In genomic region chr11:117964294-117964693, GRCm38 (mm10) we compare ENCODE assay signal across 8 mouse cellular contexts. TPM values are rescaled to one million over a fixed set of nuclear protein-coding genes. Genes with fewer than 3 reads are reported as not detected.
DNase-seq lines count a peak whose midpoint lies in the region; ATAC-seq and TF ChIP-seq lines count a peak whose summit lies in the region.

No protein-coding gene starts in this region.

- H3K4me3 ChIP-seq in kidney, adult 2 months (ENCODE audit: insufficient read depth, low read depth, low read length): no peak overlapping the region
- no peak overlapping the region for H3K4me3 ChIP-seq in bone marrow macrophage, adult 2 months (ENCODE audit: insufficient read depth, low read length)
- H3K4me3 ChIP-seq in heart, postnatal 0 days (ENCODE audit: low read depth, low read length): no peak overlapping the region
- H3K4me3 ChIP-seq in liver, postnatal 0 days (ENCODE audit: low read depth, low read length): no peak overlapping the region

- no peak for TF ChIP-seq EP300 in heart, postnatal 0 days (IDR thresholded peaks at IDR 0.05; ENCODE audit: low read depth)
- no peak for TF ChIP-seq EP300 in liver, postnatal 0 days (IDR thresholded peaks at IDR 0.05; ENCODE audit: low read depth)

- no peaks in the 10 kb centered on the region for H3K36me3 ChIP-seq in kidney, adult 2 months (ENCODE audit: control insufficient read depth, insufficient read depth, low read length)
- 0 out of 2 replicates have a peak, but pooled peaks cover 6% of the 10 kb centered on the region for H3K36me3 ChIP-seq in heart, postnatal 0 days (replicated peaks; ENCODE audit: control insufficient read depth, insufficient read depth, low read length)
- peaks cover 11% of the 10 kb centered on the region for H3K36me3 ChIP-seq in liver, postnatal 0 days (replicated peaks; ENCODE audit: insufficient read depth, low read length)

- no peak for ATAC-seq in heart, postnatal 0 days (ENCODE audit: insufficient read depth, low read depth)
- no peak for ATAC-seq in liver, postnatal 0 days
- no peak for ATAC-seq in activated CD4-positive, CD25-positive, alpha-beta regulatory T cell, adult 4 months

- DNase-seq in kidney, adult 2 months: no peak
- no peak for DNase-seq in kidney, postnatal 10 days
- no peak for DNase-seq in heart, postnatal 0 days (ENCODE audit: low spot score)
- no peak for DNase-seq in liver, postnatal 0 days
- no peak for DNase-seq in cerebellum, adult 11 months
- no peak for DNase-seq in layer of hippocampus, adult 9-11 months

- no peak for TF ChIP-seq CTCF in kidney, adult 2 months (conservative IDR thresholded peaks at IDR 0.05; ENCODE audit: insufficient read depth, insufficient read length, low read depth, low read length)
- no peak for TF ChIP-seq CTCF in bone marrow macrophage, adult 2 months (IDR thresholded peaks at IDR 0.05; ENCODE audit: low read depth, low read length)
- peak; percentile 9; the same call in 1 of the 2 replicates for TF ChIP-seq CTCF in heart, postnatal 0 days (IDR thresholded peaks at IDR 0.05; ENCODE audit: low read depth)
- TF ChIP-seq CTCF in liver, postnatal 0 days (IDR thresholded peaks at IDR 0.05; ENCODE audit: low read depth): peak; percentile 19; the same call in 1 of the 2 replicates

- peaks cover 20% of the 10 kb centered on the region; the same call in 1 of the 2 replicates for H3K4me1 ChIP-seq in kidney, adult 2 months (ENCODE audit: control insufficient read depth, insufficient read depth, low read length)
- H3K4me1 ChIP-seq in bone marrow macrophage, adult 2 months (ENCODE audit: control insufficient read depth, insufficient read depth, low read length): peaks cover 63% of the 10 kb centered on the region
- peaks cover 65% of the 10 kb centered on the region for H3K4me1 ChIP-seq in heart, postnatal 0 days (ENCODE audit: control insufficient read depth, insufficient read depth)
- H3K4me1 ChIP-seq in liver, postnatal 0 days (ENCODE audit: insufficient read depth): peaks cover 69% of the 10 kb centered on the region

- H3K27ac ChIP-seq in kidney, adult 2 months (ENCODE audit: insufficient read depth, low read depth, low read length): peak overlapping the region; percentile 90; the same call in 1 of the 2 replicates
- H3K27ac ChIP-seq in bone marrow macrophage, adult 2 months (ENCODE audit: insufficient read depth, low read depth, low read length): peak overlapping the region; percentile 78; the same call in 1 of the 2 replicates
- peak overlapping the region; percentile 83 for H3K27ac ChIP-seq in heart, postnatal 0 days (ENCODE audit: low read depth)
- H3K27ac ChIP-seq in liver, postnatal 0 days (ENCODE audit: low read depth): peak overlapping the region; percentile 96

- peak overlapping the region; percentile 64 for H3K4me2 ChIP-seq in heart, postnatal 0 days (ENCODE audit: low read depth, low read length)
- peak overlapping the region; percentile 73 for H3K4me2 ChIP-seq in liver, postnatal 0 days (ENCODE audit: low read depth, low read length)

- WGBS in kidney, adult 2 months: 39% methylated on average over 1 of the region's 1 CpGs
- WGBS in heart, postnatal 0 days: 17% methylated on average over 1 of the region's 1 CpGs
- WGBS in liver, postnatal 0 days (ENCODE audit: insufficient replicate concordance): 42% methylated on average over 1 of the region's 1 CpGs

- no peaks in the 10 kb centered on the region for H3K9me3 ChIP-seq in heart, postnatal 0 days (replicated peaks; ENCODE audit: control insufficient read depth, low read length)
- no peaks in the 10 kb centered on the region for H3K9me3 ChIP-seq in liver, postnatal 0 days (ENCODE audit: low read length)

- no peak for TF ChIP-seq POLR2A in kidney, adult 2 months (IDR thresholded peaks at IDR 0.05; ENCODE audit: low read depth, low read length)
- no peak for TF ChIP-seq POLR2A in bone marrow macrophage, adult 2 months (IDR thresholded peaks at IDR 0.05; ENCODE audit: borderline replicate concordance, low read depth, low read length)

- no peak overlapping the region for H3K9ac ChIP-seq in heart, postnatal 0 days (replicated peaks; ENCODE audit: low read depth, low read length)
- H3K9ac ChIP-seq in liver, postnatal 0 days (replicated peaks): peak overlapping the region; percentile 36; the same call in 1 of the 2 replicates

- no peaks in the 10 kb centered on the region for H3K27me3 ChIP-seq in kidney, adult 2 months (replicated peaks; ENCODE audit: control insufficient read depth, insufficient read depth, low read length)
- peaks cover 17% of the 10 kb centered on the region for H3K27me3 ChIP-seq in heart, postnatal 0 days (ENCODE audit: control insufficient read depth, insufficient read depth, low read length)
- H3K27me3 ChIP-seq in liver, postnatal 0 days (ENCODE audit: insufficient read depth, low read length): peaks cover 25% of the 10 kb centered on the region

RNA-seq across cellular contexts. Expression of gene Socs3, which starts 5.6 kb away (rescaled TPM):
- 4.3 and 5.0 TPM in 2 replicates for polyA plus RNA-seq in kidney, adult 2 months (2012; rRNA removed)
- 6.9 and 7.1 TPM in 2 replicates for polyA plus RNA-seq in bone marrow macrophage, adult 2 months (2012; ENCODE audit: insufficient read depth, insufficient read length, missing spikeins)
- total RNA-seq in heart, postnatal 0 days (2014; rRNA removed; ENCODE audit: low replicate concordance): 5.7 and 13.1 TPM in 2 replicates
- polyA plus RNA-seq in heart, postnatal 0 days (2015; fragmentation: Nextera tagmentation; extraction: Ambion mirVana): 4.0 and 5.1 TPM in 2 replicates
- polyA plus RNA-seq in liver, postnatal 0 days (2015; fragmentation: Nextera tagmentation; extraction: Ambion mirVana): 3.5 and 5.8 TPM in 2 replicates
- 10 to 100 TPM; 42.5 to 43.1 TPM for polyA plus RNA-seq in activated CD4-positive, CD25-positive, alpha-beta regulatory T cell, adult 4 months (2017; shearing (Covaris generic))

RNA-seq across cellular contexts. Expression of gene Pgs1, which starts 21.8 kb away (rescaled TPM):
- polyA plus RNA-seq in kidney, adult 2 months (2012; rRNA removed): 29.7 and 30.4 TPM in 2 replicates
- polyA plus RNA-seq in bone marrow macrophage, adult 2 months (2012; ENCODE audit: insufficient read depth, insufficient read length, missing spikeins): 35.4 and 37.1 TPM in 2 replicates
- 27.2 and 33.0 TPM in 2 replicates for total RNA-seq in heart, postnatal 0 days (2014; rRNA removed; ENCODE audit: low replicate concordance)
- 20.3 and 21.8 TPM in 2 replicates for polyA plus RNA-seq in heart, postnatal 0 days (2015; fragmentation: Nextera tagmentation; extraction: Ambion mirVana)
- 9.1 and 10.1 TPM in 2 replicates for polyA plus RNA-seq in liver, postnatal 0 days (2015; fragmentation: Nextera tagmentation; extraction: Ambion mirVana)
- polyA plus RNA-seq in activated CD4-positive, CD25-positive, alpha-beta regulatory T cell, adult 4 months (2017; shearing (Covaris generic)): 10 to 100 TPM; 34.6 to 38.3 TPM

Comparison
In these comparisons a context has a peak if more than half of its experiments do, and no peak if none do; other contexts are left out.
1. CTCF ChIP-seq: peak in heart, postnatal 0 days (single experiment) and liver, postnatal 0 days (single experiment); none in kidney, adult 2 months (single experiment) and bone marrow macrophage, adult 2 months (single experiment).
2. Peak in every context shown above with its lines, with median percentiles within 50 percentile points of each other: H3K27ac ChIP-seq.